Mouse (Mus musculus): ENCODE results near the gene Rps15. TPM values are rescaled to one million over a fixed set of nuclear protein-coding genes. Genes with fewer than 3 reads are reported as not detected.

Gene Rps15
- total and polyA plus RNA-seq, 3 experiments, result 2,279 to 5,342 (median 2,739) TPM

- Histone ChIP-seq H3K4me3 (replicated peaks in 1 of 3; ENCODE audit: low read depth in 2 of 3, low read length in 2 of 3, poor library complexity in 1 of 3) (peak within 1 kb of the TSS; percentile 55 to 71 (median 55)), H3K27me3 (replicated peaks) (peaks cover 70% of the 10 kb centered on the region), H3K9ac (ENCODE audit: insufficient read depth, low read depth) (peak within 1 kb of the TSS; percentile 41), H3K36me3 (replicated peaks in 1 of 2; ENCODE audit: control insufficient read depth in 1 of 2, insufficient read depth in 1 of 2, low read length in 1 of 2) (peaks cover 3 to 8% of the 10 kb centered on the region in 2 experiments), H3K9me3 (replicated peaks; ENCODE audit: low read length) (peaks cover 5% of the 10 kb centered on the region), H3K4me2 (ENCODE audit: insufficient read depth, low read depth, poor library complexity, severe bottlenecking) (peak within 1 kb of the TSS; percentile 63), H3K27ac (ENCODE audit: insufficient read depth, low read depth) (no peak within 1 kb of the TSS), H3K79me2 (replicated peaks; ENCODE audit: control insufficient read depth, extremely low read depth, insufficient read depth, poor library complexity, severe bottlenecking) (no peaks in the 10 kb centered on the region), H3K4me1 (ENCODE audit: control insufficient read depth in 1 of 2, insufficient read depth in 2 of 2) (peaks cover 28 to 40% of the 10 kb centered on the region in 2 experiments)
- in situ Hi-C loops (cut with MboI; ENCODE audit: low pct_ligation_motif_present, low pct_unique_long_range_greater_than_20kb, low sequenced_read_pairs), result no loop called here
- DNase-seq (ENCODE audit: extremely low read depth), result peak; percentile 98
- dilution Hi-C loops (cut with MboI; ENCODE audit: extremely low pct_ligation_motif_present, extremely low pct_unique_long_range_greater_than_20kb, low sequenced_read_pairs), result no loop called here
- TF ChIP-seq SIN3A (IDR thresholded peaks at IDR 0.05; ENCODE audit: low read length) (peak; percentile 81), HCFC1 (IDR thresholded peaks at IDR 0.05; ENCODE audit: low read depth, low read length) (0 out of 2 replicates have a peak, but pooled peaks have one; percentile 21), CHD1 (IDR thresholded peaks at IDR 0.05; ENCODE audit: low read depth, low read length) (no peak), CHD2 (IDR thresholded peaks at IDR 0.05; ENCODE audit: low read length) (peak; percentile 61), E2F4 (IDR thresholded peaks at IDR 0.05; ENCODE audit: insufficient replicate concordance, low read depth, low read length) (no peak), RCOR1 (conservative IDR thresholded peaks at IDR 0.05; ENCODE audit: low read depth, low read length) (no peak), TBP (conservative IDR thresholded peaks at IDR 0.05; ENCODE audit: low read depth, low read length) (0 out of 2 replicates have a peak, but pooled peaks have one; percentile 33), KAT2A (IDR thresholded peaks at IDR 0.05; ENCODE audit: insufficient replicate concordance, low read length) (0 out of 2 replicates have a peak, but pooled peaks have one; percentile 55), MEF2A (IDR thresholded peaks at IDR 0.05; ENCODE audit: borderline replicate concordance, low read depth, low read length) (0 out of 2 replicates have a peak, but pooled peaks have one; percentile 22), TCF12 (IDR thresholded peaks at IDR 0.05; ENCODE audit: low read depth, low read length) (0 out of 2 replicates have a peak, but pooled peaks have one; percentile 26), ELF1 (IDR thresholded peaks at IDR 0.05; ENCODE audit: low read depth, low read length) (peak; percentile 40)
Observed at GRCm38 (mm10) chr10:80329273-80330081, 37.2 kb downstream of the Rps15 start, which contains the start of the genes Pcsk4 and Reep6. Gene Pcsk4, minus strand, starts transcription at chr10:80329498. Gene Reep6, plus strand, starts transcription at chr10:80329953.

GRCm38 (mm10) chr10:80330084-80330483, 37.8 kb downstream of the Rps15 start:
- peak overlapping the region; percentile 58 for H3K4me2 ChIP-seq (ENCODE audit: insufficient read depth, low read depth, poor library complexity, severe bottlenecking)
- in situ Hi-C loops (cut with MboI; ENCODE audit: low pct_ligation_motif_present, low pct_unique_long_range_greater_than_20kb, low sequenced_read_pairs) (no loop called here), dilution Hi-C loops (cut with MboI; ENCODE audit: extremely low pct_ligation_motif_present, extremely low pct_unique_long_range_greater_than_20kb, low sequenced_read_pairs) (no loop called here)
- TF ChIP-seq BHLHE40 (IDR thresholded peaks at IDR 0.05; ENCODE audit: low read depth, low read length) (0 out of 2 replicates have a peak, but pooled peaks have one; percentile 8), TCF12 (IDR thresholded peaks at IDR 0.05; ENCODE audit: low read depth, low read length) (0 out of 2 replicates have a peak, but pooled peaks have one; percentile 18), POLR2AphosphoS2 (IDR thresholded peaks at IDR 0.05; ENCODE audit: low read depth, low read length) (no peak), SIN3A (IDR thresholded peaks at IDR 0.05; ENCODE audit: low read length) (peak; percentile 21; the same call in 1 of the 2 replicates), ZC3H11A (IDR thresholded peaks at IDR 0.05; ENCODE audit: low read depth, low read length) (no peak), POLR2A (IDR thresholded peaks at IDR 0.05; ENCODE audit: low read depth, low read length) (peak; percentile 39; the same call in 1 of the 2 replicates), MXI1 (IDR thresholded peaks at IDR 0.05; ENCODE audit: low read depth, low read length) (peak; percentile 77)
- H3K27me3 ChIP-seq (replicated peaks), result peaks cover 64% of the 10 kb centered on the region
- peak overlapping the region; percentile 55 to 71 (median 55) for H3K4me3 ChIP-seq (replicated peaks in 1 of 3; ENCODE audit: low read depth in 2 of 3, low read length in 2 of 3, poor library complexity in 1 of 3)
- peaks cover 24 to 40% of the 10 kb centered on the region in 2 experiments for H3K4me1 ChIP-seq (ENCODE audit: control insufficient read depth in 1 of 2, insufficient read depth in 2 of 2)
- peak overlapping the region; percentile 41 for H3K9ac ChIP-seq (ENCODE audit: insufficient read depth, low read depth)
- H3K9me3 ChIP-seq (replicated peaks; ENCODE audit: low read length), result peaks cover 5% of the 10 kb centered on the region
- H3K36me3 ChIP-seq (replicated peaks in 1 of 2; ENCODE audit: control insufficient read depth in 1 of 2, insufficient read depth in 1 of 2, low read length in 1 of 2), result peaks cover 9 to 14% of the 10 kb centered on the region in 2 experiments
- no peaks in the 10 kb centered on the region for H3K79me2 ChIP-seq (replicated peaks; ENCODE audit: control insufficient read depth, extremely low read depth, insufficient read depth, poor library complexity, severe bottlenecking)
- DNase-seq (ENCODE audit: extremely low read depth), result no peak
- H3K27ac ChIP-seq (ENCODE audit: insufficient read depth, low read depth), result no peak overlapping the region
